Mouse (Mus musculus) liver, adult (tissue): ENCODE measurements around the gene Hist3h2ba.

Source experiments
- GATA4 ChIP-seq: IDR thresholded peaks from 2 replicates; pipeline ENCODE4 v1.6.1; 2014; ENCODE audit warnings: mild to moderate bottlenecking, low read length; ENCODE audit not compliant: insufficient replicate concordance

Hist3h2ba gene

GRCm38 (mm10) chr11:58968551-58968950, 19.8 kb downstream of the Hist3h2ba start:
- no peak for TF ChIP-seq GATA4

- TF ChIP-seq GATA4: no peak
Observed at GRCm38 (mm10) chr11:58969027-58969426, 20.3 kb downstream of the Hist3h2ba start.

GRCm38 (mm10) chr11:58969659-58970058, 20.9 kb downstream of the Hist3h2ba start:
- no peak for TF ChIP-seq GATA4

GRCm38 (mm10) chr11:58970831-58971530, 22.3 kb downstream of the Hist3h2ba start:
- no peak for TF ChIP-seq GATA4

- no peak for TF ChIP-seq GATA4
Observed at GRCm38 (mm10) chr11:58971796-58972195, 23.1 kb downstream of the Hist3h2ba start.

- TF ChIP-seq GATA4: no peak
Observed at GRCm38 (mm10) chr11:58974414-58974813, 25.7 kb downstream of the Hist3h2ba start.

GRCm38 (mm10) chr11:58977150-58977549, 28.4 kb downstream of the Hist3h2ba start:
- no peak for TF ChIP-seq GATA4

GRCm38 (mm10) chr11:58977607-58978026, 28.9 kb downstream of the Hist3h2ba start:
- TF ChIP-seq GATA4: no peak

- no peak for TF ChIP-seq GATA4
Observed at GRCm38 (mm10) chr11:58978027-58978705, 29.4 kb downstream of the Hist3h2ba start, which contains the start of gene Trim11. Gene Trim11 (plus strand): TSS chr11:58978093.

GRCm38 (mm10) chr11:58978706-58979030, 29.9 kb downstream of the Hist3h2ba start:
- TF ChIP-seq GATA4: no peak

- no peak for TF ChIP-seq GATA4
Observed at GRCm38 (mm10) chr11:58979183-58979582, 30.5 kb downstream of the Hist3h2ba start.

GRCm38 (mm10) chr11:58979661-58980060, 30.9 kb downstream of the Hist3h2ba start:
- TF ChIP-seq GATA4: no peak

- no peak for TF ChIP-seq GATA4
Observed at GRCm38 (mm10) chr11:58980381-58980990, 31.8 kb downstream of the Hist3h2ba start.

GRCm38 (mm10) chr11:58981541-58982447, 33.1 kb downstream of the Hist3h2ba start:
- no peak for TF ChIP-seq GATA4

GRCm38 (mm10) chr11:58982471-58983097, 33.9 kb downstream of the Hist3h2ba start:
- no peak for TF ChIP-seq GATA4
